Mouse (Mus musculus) liver, embryonic 12.5 days (tissue): ENCODE measurements around the gene Ino80e. TPM values are rescaled to one million over a fixed set of nuclear protein-coding genes. Genes with fewer than 3 reads are reported as not detected.
"Not testable (repeated sequence)": the region's sequence is repeated elsewhere in the genome, so short reads cannot be mapped to it uniquely, and the experiment has no call there.

ENCODE experiments used
- ATAC-seq: fragments of 200-750 bp; cut with Nextera tagmentation; 2 replicates; pipeline ENCODE4 v1.8.0; 2017; ENCODE audit warnings: moderate number of reproducible peaks, mild to moderate bottlenecking, moderate library complexity
- H3K27ac ChIP-seq: fragments of 300-500 bp; sonication (generic); 2 replicates; pipeline ENCODE4 v1.5.1; 2016; ENCODE audit warnings: mild to moderate bottlenecking
- H3K27me3 ChIP-seq: fragments of 300-500 bp; sonication (generic); replicated peaks from 2 replicates; pipeline ENCODE4 v1.6.1; 2016; ENCODE audit warnings: mild to moderate bottlenecking, moderate library complexity
- H3K36me3 ChIP-seq: fragments of 300-500 bp; sonication (generic); 2 replicates; pipeline ENCODE4 v1.6.1; 2016; ENCODE audit warnings: mild to moderate bottlenecking, moderate library complexity
- H3K4me1 ChIP-seq: fragments of 300-500 bp; sonication (generic); 2 replicates; pipeline ENCODE4 v1.6.1; 2016
- H3K4me2 ChIP-seq: fragments of 300-500 bp; sonication (generic); 2 replicates; pipeline ENCODE4 v1.6.1; 2016; ENCODE audit warnings: mild to moderate bottlenecking, moderate library complexity
- H3K4me3 ChIP-seq: fragments of 300-500 bp; sonication (generic); 2 replicates; pipeline ENCODE4 v1.5.1; 2016; ENCODE audit warnings: mild to moderate bottlenecking, moderate library complexity
- H3K9ac ChIP-seq: fragments of 300-500 bp; sonication (generic); 2 replicates; pipeline ENCODE4 v1.6.1; 2016; ENCODE audit warnings: mild to moderate bottlenecking, moderate library complexity
- H3K9me3 ChIP-seq: fragments of 300-500 bp; sonication (generic); replicated peaks from 2 replicates; pipeline ENCODE4 v1.6.1; 2016; ENCODE audit warnings: mild to moderate bottlenecking, moderate library complexity
- WGBS: fragments of 180-500 bp; shearing (Covaris S2); methylation state at CpG from one replicate; pipeline ENCODE4 v1.1.7; 2016; ENCODE audit not compliant: insufficient replicate concordance; 5-methylcytosine and 5-hydroxymethylcytosine counted together
- polyA plus RNA-seq: library from polyadenylated mRNA; unstranded; fragments of >200 nt; fragmentation: Nextera tagmentation; extraction: Ambion mirVana; gene quantifications from 2 replicates; pipeline ENCODE4 v1.2.1, GENCODE M21; 2016

The Ino80e gene
- 70.5 and 73.0 TPM in 2 replicates for polyA plus RNA-seq

DNA sequence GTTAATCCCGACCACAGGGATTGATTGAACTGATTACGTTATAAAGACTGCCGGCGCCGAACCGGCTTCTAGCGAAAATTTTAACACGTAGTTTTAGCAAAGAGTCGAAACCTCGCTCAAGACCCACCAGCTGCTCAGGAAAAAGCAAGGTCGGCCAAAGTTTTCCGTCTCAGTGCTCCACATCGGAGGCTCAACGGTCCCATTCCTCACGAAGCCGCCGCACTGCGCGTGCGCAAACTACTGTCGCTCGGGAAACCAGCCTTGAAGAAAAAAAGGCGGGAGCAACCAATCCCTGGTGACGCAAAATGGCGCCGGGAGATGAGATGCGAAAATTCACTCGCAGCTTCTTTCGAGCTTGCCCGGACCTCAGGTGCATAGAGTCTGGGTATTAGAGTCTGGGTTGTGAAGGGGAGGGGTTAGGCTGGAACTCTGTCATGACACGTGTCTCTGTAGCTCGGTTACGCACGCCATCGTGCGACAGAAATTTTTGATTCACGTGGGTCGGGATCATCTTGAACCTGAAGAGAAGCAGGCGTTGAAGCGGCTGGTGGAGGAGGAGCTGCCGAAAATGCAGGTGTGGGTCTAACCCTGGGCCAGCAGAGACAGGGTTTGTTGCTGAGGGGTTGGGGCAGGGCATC, at the start of gene Ino80e:
Gene Ino80e (minus strand): TSS at position 231 of the 638 bp plus-strand sequence.
- H3K9ac ChIP-seq = peak within 1 kb of the TSS; percentile 80
- under 1% methylated on average over 41 of the region's 41 CpGs for WGBS
- H3K36me3 ChIP-seq = peaks cover 80% of the 10 kb centered on the region
- H3K4me2 ChIP-seq = peak within 1 kb of the TSS; percentile 92
- H3K27me3 ChIP-seq = no peaks in the 10 kb centered on the region
- no peaks in the 10 kb centered on the region for H3K9me3 ChIP-seq
- H3K4me3 ChIP-seq = peak within 1 kb of the TSS; percentile 77
- H3K4me1 ChIP-seq = peaks cover 43% of the 10 kb centered on the region
- peak within 1 kb of the TSS; percentile 81 for H3K27ac ChIP-seq
- peak; percentile 72 for ATAC-seq

GRCm38 (mm10) chr7:126905590-126905989, 43.4 kb upstream of the Ino80e start:
- H3K36me3 ChIP-seq = no peaks in the 10 kb centered on the region
- H3K4me1 ChIP-seq = peaks cover 8% of the 10 kb centered on the region
- no peaks in the 10 kb centered on the region for H3K9me3 ChIP-seq
- no peaks in the 10 kb centered on the region for H3K27me3 ChIP-seq
- no peak overlapping the region for H3K4me3 ChIP-seq
- no peak overlapping the region for H3K4me2 ChIP-seq
- ATAC-seq = no peak
- H3K27ac ChIP-seq = no peak overlapping the region
- WGBS = 45% methylated on average over 3 of the region's 3 CpGs
- H3K9ac ChIP-seq = no peak overlapping the region

GRCm38 (mm10) chr7:126899781-126900180, 37.6 kb upstream of the Ino80e start:
- H3K4me1 ChIP-seq = peaks cover 19% of the 10 kb centered on the region
- H3K27me3 ChIP-seq, H3K36me3 ChIP-seq, H3K4me2 ChIP-seq, H3K27ac ChIP-seq, H3K4me3 ChIP-seq, H3K9ac ChIP-seq, ATAC-seq, H3K9me3 ChIP-seq: not testable (repeated sequence)
- WGBS = 74% methylated on average over 8 of the region's 9 CpGs

GRCm38 (mm10) chr7:126898102-126898990, 36.2 kb upstream of the Ino80e start:
- peak overlapping the region; percentile 79 for H3K9ac ChIP-seq
- H3K27ac ChIP-seq = peak overlapping the region; percentile 73
- no peaks in the 10 kb centered on the region for H3K36me3 ChIP-seq
- no peaks in the 10 kb centered on the region for H3K27me3 ChIP-seq
- peak overlapping the region; percentile 84 for H3K4me2 ChIP-seq
- 11% methylated on average over 37 of the region's 37 CpGs for WGBS
- no peaks in the 10 kb centered on the region for H3K9me3 ChIP-seq
- peak overlapping the region; percentile 73 for H3K4me3 ChIP-seq
- ATAC-seq = peak; percentile 95
- H3K4me1 ChIP-seq = peaks cover 19% of the 10 kb centered on the region

- 9% methylated on average over 16 of the region's 16 CpGs for WGBS
- Histone ChIP-seq H3K27me3 (no peaks in the 10 kb centered on the region), H3K4me1 (peaks cover 19% of the 10 kb centered on the region), H3K9ac (peak overlapping the region; percentile 79), H3K27ac (peak overlapping the region; percentile 73), H3K4me2 (peak overlapping the region; percentile 84), H3K4me3 (peak overlapping the region; percentile 73), H3K36me3 (no peaks in the 10 kb centered on the region), H3K9me3 (no peaks in the 10 kb centered on the region)
- peak; percentile 67 for ATAC-seq
Observed at GRCm38 (mm10) chr7:126897390-126898101, 35.4 kb upstream of the Ino80e start.

- WGBS = 70% methylated on average over 5 of the region's 5 CpGs
- Histone ChIP-seq H3K27ac (peak overlapping the region; percentile 73), H3K4me2 (peak overlapping the region; percentile 84), H3K27me3 (no peaks in the 10 kb centered on the region), H3K9ac (peak overlapping the region; percentile 79), H3K9me3 (no peaks in the 10 kb centered on the region), H3K4me1 (peaks cover 19% of the 10 kb centered on the region), H3K4me3 (peak overlapping the region; percentile 73), H3K36me3 (peaks cover under 1% of the 10 kb centered on the region; the same call in 1 of the 2 replicates)
- no peak for ATAC-seq
Observed at GRCm38 (mm10) chr7:126896912-126897311, 34.7 kb upstream of the Ino80e start.

GRCm38 (mm10) chr7:126888852-126889251, 26.7 kb upstream of the Ino80e start:
- no peaks in the 10 kb centered on the region for H3K27me3 ChIP-seq
- no peaks in the 10 kb centered on the region for H3K9me3 ChIP-seq
- no peak overlapping the region for H3K27ac ChIP-seq
- H3K4me3 ChIP-seq = no peak overlapping the region
- 49% methylated on average over 7 of the region's 7 CpGs for WGBS
- peaks cover 11% of the 10 kb centered on the region for H3K4me1 ChIP-seq
- H3K4me2 ChIP-seq = no peak overlapping the region
- no peak for ATAC-seq
- H3K36me3 ChIP-seq = peaks cover 18% of the 10 kb centered on the region
- H3K9ac ChIP-seq = no peak overlapping the region

GRCm38 (mm10) chr7:126887281-126887680, 25.1 kb upstream of the Ino80e start:
- Histone ChIP-seq H3K4me2 (no peak overlapping the region), H3K4me1 (peaks cover 27% of the 10 kb centered on the region), H3K9me3 (no peaks in the 10 kb centered on the region), H3K36me3 (peaks cover 22% of the 10 kb centered on the region), H3K27ac (no peak overlapping the region), H3K27me3 (no peaks in the 10 kb centered on the region), H3K4me3 (no peak overlapping the region), H3K9ac (0 out of 2 replicates have a peak overlapping the region, but pooled peaks have one; percentile 0)
- no peak for ATAC-seq
- 77% methylated on average over 5 of the region's 5 CpGs for WGBS

- Histone ChIP-seq H3K9ac (peak within 1 kb of the TSS; percentile 88), H3K4me2 (peak within 1 kb of the TSS; percentile 96), H3K27ac (peak within 1 kb of the TSS; percentile 90), H3K9me3 (no peaks in the 10 kb centered on the region), H3K27me3 (no peaks in the 10 kb centered on the region), H3K36me3 (peaks cover 31% of the 10 kb centered on the region), H3K4me1 (peaks cover 43% of the 10 kb centered on the region), H3K4me3 (peak within 1 kb of the TSS; percentile 79)
- under 1% methylated on average over 56 of the region's 56 CpGs for WGBS
- peak; percentile 95 for ATAC-seq
Observed at GRCm38 (mm10) chr7:126884286-126885164, 22.3 kb upstream of the Ino80e start, which contains the start of gene Taok2. Gene Taok2, minus strand, starts transcription at chr7:126884703.

DNA sequence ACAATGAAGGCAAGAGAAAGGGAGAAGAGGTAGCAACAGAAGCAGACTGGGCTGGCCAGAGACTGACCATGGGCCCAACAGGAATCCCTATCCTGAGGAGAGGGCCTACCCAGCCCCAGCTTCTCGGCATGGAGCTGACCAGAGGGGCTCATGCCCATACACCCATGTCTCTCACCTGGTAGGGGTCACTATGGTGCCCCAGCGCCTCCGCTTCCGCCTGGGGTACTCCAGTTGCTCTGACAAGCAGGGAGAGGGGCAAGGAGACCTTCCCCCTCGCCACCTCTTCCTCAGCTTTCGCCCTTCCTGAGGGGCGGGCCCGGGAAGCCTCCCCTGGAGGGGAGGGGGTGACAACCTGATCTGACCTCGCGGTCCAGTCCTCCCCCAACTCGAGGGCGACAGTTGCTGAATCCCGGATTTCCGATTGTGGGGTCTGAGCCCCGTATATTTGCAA, 21.6 kb upstream of the Ino80e start:
- Histone ChIP-seq H3K9me3 (no peaks in the 10 kb centered on the region), H3K27me3 (no peaks in the 10 kb centered on the region), H3K4me1 (peaks cover 43% of the 10 kb centered on the region), H3K27ac (peak overlapping the region; percentile 90), H3K36me3 (peaks cover 39% of the 10 kb centered on the region), H3K9ac (peak overlapping the region; percentile 88), H3K4me2 (peak overlapping the region; percentile 96), H3K4me3 (peak overlapping the region; percentile 79)
- 0% methylated on average over 13 of the region's 15 CpGs for WGBS
- ATAC-seq = no peak

- Histone ChIP-seq H3K4me3 (peak overlapping the region; percentile 79; the same call in 1 of the 2 replicates), H3K9ac (peak overlapping the region; percentile 88), H3K4me1 (peaks cover 55% of the 10 kb centered on the region), H3K27ac (no peak overlapping the region), H3K36me3 (peaks cover 66% of the 10 kb centered on the region), H3K4me2 (peak overlapping the region; percentile 96), H3K9me3 (no peaks in the 10 kb centered on the region), H3K27me3 (no peaks in the 10 kb centered on the region)
- ATAC-seq = no peak
- 37% methylated on average over 6 of the region's 6 CpGs for WGBS
Observed at GRCm38 (mm10) chr7:126881040-126881439, 18.9 kb upstream of the Ino80e start.
